Mouse (Mus musculus): ENCODE measurements at regions not wholly inside any gene's neighbourhood (a gene's known extent, or its start where the extent isn't known, plus 50 kb on each side); places are given as distances from the start of the nearest gene placed in this dataset.

DNA sequence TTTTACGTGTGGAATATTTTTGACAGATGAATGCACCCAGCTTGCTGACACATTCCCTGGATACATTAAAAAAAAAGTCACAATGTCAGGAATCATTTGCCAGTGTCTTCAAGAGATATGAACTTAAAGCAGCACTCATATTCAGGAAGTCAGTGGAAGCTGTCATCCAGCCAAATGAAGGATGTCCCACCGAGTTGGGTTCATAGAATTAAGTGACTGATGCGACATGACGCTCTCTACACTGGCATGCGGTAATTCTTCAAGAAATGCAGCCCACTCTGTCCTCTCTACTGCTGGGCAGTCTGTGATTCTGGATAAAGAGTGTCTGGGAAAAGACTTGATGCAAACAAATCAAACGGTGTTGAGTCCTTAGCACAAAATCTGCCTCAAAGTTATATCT, 463.9 kb downstream of the 1700129C05Rik start:
- TF ChIP-seq CTCF (IDR thresholded peaks at IDR 0.05; ENCODE audit: low read depth) (no peak), EP300 (IDR thresholded peaks at IDR 0.05; ENCODE audit: low read depth) (no peak)

Data from heart, postnatal 0 days (tissue).